Mouse (Mus musculus): ENCODE measurements around the gene Rnf208. TPM values are rescaled to one million over a fixed set of nuclear protein-coding genes. Genes with fewer than 3 reads are reported as not detected.
"Not testable (repeated sequence)": the region's sequence is repeated elsewhere in the genome, so short reads cannot be mapped to it uniquely, and the experiment has no call there.

Gene Rnf208
- polyA plus RNA-seq, 1 experiment from 2014 or later: 43.1 TPM

DNA sequence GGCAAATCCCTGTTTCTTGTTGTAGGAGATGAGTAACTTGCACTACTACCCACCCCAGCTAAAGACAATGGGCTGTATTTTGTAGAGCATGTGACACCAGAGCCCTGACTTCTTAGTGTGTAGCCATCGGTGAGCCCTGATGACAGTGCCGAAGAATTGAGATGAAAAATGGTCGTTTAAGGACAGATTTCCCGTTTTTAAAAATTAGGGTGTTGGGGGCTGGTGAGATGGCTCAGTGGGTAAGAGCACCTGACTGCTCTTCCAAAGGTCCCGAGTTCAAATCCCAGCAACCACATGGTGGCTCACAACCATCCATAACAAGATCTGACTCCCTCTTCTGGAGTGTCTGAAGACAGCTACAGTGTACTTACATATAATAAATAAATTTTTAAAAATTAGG lies 15.2 kb downstream of the Rnf208 start:
- not testable (repeated sequence) for ATAC-seq; H3K9ac ChIP-seq; H3K4me3 ChIP-seq; H3K27ac ChIP-seq; H3K4me2 ChIP-seq; H3K9me3 ChIP-seq (replicated peaks); H3K27me3 ChIP-seq; H3K36me3 ChIP-seq (ENCODE audit: poor library complexity, severe bottlenecking)
- H3K4me1 ChIP-seq: peaks cover 32% of the 10 kb centered on the region
- WGBS: 86% methylated on average over 5 of the region's 5 CpGs

DNA sequence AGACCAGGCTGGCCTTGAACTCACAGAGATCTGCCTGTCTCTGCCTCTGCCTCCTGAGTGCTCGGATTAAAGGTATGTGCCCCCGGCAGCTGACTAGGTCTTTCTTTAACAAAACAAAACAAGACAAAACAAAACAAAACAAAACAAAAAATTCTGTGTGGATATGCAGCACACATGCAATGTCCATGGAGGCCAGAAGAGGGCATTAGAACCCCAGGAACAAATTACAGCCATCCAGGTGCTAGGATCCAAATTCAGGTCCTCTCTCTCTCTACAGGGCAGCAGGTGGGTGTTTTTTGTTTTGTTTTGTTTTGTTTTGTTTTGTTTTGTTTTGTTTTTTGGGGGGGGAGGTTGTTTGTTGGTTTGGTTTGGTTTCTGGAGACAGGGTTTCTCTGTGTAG lies 16.8 kb downstream of the Rnf208 start:
- no peaks in the 10 kb centered on the region for H3K36me3 ChIP-seq (ENCODE audit: poor library complexity, severe bottlenecking)
- 43% methylated on average over 2 of the region's 2 CpGs for WGBS
- no peak overlapping the region for H3K4me2 ChIP-seq
- no peak overlapping the region for H3K9ac ChIP-seq
- H3K9me3 ChIP-seq (replicated peaks): no peaks in the 10 kb centered on the region
- H3K4me1 ChIP-seq: peaks cover 42% of the 10 kb centered on the region
- no peak for ATAC-seq
- no peak overlapping the region for H3K27ac ChIP-seq
- H3K27me3 ChIP-seq: peaks cover 10% of the 10 kb centered on the region
- H3K4me3 ChIP-seq: no peak overlapping the region

- WGBS: 49% methylated on average over 12 of the region's 12 CpGs
- peaks cover 22% of the 10 kb centered on the region for H3K27me3 ChIP-seq
- ATAC-seq: peak; percentile 14; the same call in 1 of the 2 replicates
Measured at GRCm38 (mm10) chr2:25261870-25262269, 19.8 kb downstream of the Rnf208 start.

GRCm38 (mm10) chr2:25262291-25262767 lies 20.3 kb downstream of the Rnf208 start, which contains the start of gene Tprn:
Tprn (plus strand) TSS chr2:25262618.
- Histone ChIP-seq H3K27ac (0 out of 2 replicates have a peak within 1 kb of the TSS, but pooled peaks have one; percentile 44), H3K27me3 (peaks cover 22% of the 10 kb centered on the region), H3K9ac (peak within 1 kb of the TSS; percentile 75), H3K9me3 (replicated peaks) (no peaks in the 10 kb centered on the region), H3K4me2 (peak within 1 kb of the TSS; percentile 99), H3K4me1 (peaks cover 53% of the 10 kb centered on the region), H3K36me3 (ENCODE audit: poor library complexity, severe bottlenecking) (no peaks in the 10 kb centered on the region), H3K4me3 (peak within 1 kb of the TSS; percentile 66)
- 0% methylated on average over 39 of the region's 39 CpGs for WGBS
- peak; percentile 100 for ATAC-seq

More at GRCm38 (mm10) chr2:25261870-25262269, 19.8 kb downstream of the Rnf208 start:
- Histone ChIP-seq H3K9ac (peak overlapping the region; percentile 60), H3K4me3 (peak overlapping the region; percentile 66), H3K27ac (0 out of 2 replicates have a peak overlapping the region, but pooled peaks have one; percentile 44), H3K4me1 (peaks cover 52% of the 10 kb centered on the region), H3K9me3 (replicated peaks) (no peaks in the 10 kb centered on the region), H3K36me3 (ENCODE audit: poor library complexity, severe bottlenecking) (no peaks in the 10 kb centered on the region), H3K4me2 (peak overlapping the region; percentile 99)

DNA sequence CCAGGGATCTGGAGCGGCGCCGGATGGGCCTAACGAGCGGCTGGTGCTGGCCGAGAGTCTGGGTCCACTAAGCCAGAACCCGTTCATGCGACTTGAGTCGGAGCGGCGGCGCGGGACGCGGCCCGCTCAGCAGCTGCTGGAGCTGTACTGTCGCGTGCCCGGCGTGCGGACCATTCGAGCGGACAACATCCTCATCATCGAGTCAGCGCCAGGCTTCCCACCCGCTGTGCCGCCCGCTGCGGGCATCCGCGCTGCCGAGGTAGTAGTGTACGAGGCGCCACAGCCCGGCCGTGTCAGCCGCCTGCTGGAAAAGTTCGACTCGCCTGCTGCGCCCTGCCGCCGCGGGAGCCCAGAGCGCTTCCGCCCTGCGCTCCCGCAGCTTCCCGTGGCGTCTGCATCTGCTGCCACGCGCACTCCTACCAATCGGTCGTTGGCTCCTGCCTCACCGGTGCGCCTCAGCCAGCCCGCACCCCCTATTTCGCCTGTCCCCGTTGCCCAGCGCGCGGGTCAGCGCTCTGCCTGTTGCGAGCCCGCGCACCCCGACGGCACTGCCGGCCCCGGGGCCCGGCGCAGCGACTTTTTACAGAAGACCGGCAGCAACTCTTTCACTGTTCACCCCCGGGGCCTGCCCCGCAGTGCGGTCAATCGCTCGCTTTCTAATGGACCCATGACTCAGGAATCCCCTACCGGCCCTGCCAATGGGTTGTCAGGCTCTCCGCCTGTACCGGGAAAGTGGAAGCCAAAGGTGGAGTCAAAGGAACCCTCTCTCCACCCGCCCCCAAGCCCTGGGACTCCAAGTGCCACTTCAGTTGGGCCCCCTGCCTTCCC lies 21.0 kb downstream of the Rnf208 start:
- peaks cover 56% of the 10 kb centered on the region for H3K4me1 ChIP-seq
- peaks cover 4% of the 10 kb centered on the region; the same call in 1 of the 2 replicates for H3K36me3 ChIP-seq (ENCODE audit: poor library complexity, severe bottlenecking)
- ATAC-seq: no peak; the same call in 1 of the 2 replicates
- peak overlapping the region; percentile 99 for H3K4me2 ChIP-seq
- peak overlapping the region; percentile 66 for H3K4me3 ChIP-seq
- peak overlapping the region; percentile 75 for H3K9ac ChIP-seq
- WGBS: under 1% methylated on average over 82 of the region's 82 CpGs
- no peaks in the 10 kb centered on the region for H3K9me3 ChIP-seq (replicated peaks)
- 0 out of 2 replicates have a peak overlapping the region, but pooled peaks have one; percentile 42 for H3K27ac ChIP-seq
- H3K27me3 ChIP-seq: peaks cover 22% of the 10 kb centered on the region

DNA sequence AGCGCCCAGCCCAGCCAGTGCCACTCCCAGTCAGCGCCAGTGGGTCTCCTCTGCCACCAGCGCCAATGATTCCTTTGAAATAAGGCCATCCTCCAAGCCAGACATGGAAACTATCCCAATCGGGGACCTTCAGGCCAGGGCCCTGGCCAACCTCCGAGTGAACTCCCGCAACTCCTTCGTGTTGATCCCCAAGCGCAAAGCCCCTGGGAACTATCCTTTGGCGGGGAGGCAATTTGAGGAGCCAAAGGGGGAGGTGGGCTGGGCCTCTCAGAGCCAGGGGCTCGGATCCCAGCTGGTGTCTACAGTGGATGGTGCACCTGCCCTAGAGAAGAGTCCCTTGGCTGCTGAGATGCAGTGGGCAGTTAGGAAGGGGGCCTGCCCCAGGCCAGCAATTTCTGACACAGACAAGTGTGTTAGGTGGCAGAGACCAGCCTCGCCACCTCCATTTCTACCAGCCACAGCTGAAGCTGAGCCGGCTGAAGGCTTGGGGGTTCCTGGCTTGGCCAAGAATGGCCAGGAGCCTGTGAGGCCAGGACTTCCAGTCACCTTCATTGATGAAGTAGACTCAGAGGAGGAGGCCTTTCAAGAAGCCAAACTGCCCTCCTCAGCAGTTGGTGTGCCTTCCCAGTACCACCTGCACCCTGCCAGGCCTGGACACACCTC lies 21.7 kb downstream of the Rnf208 start:
- H3K4me2 ChIP-seq: peak overlapping the region; percentile 99
- peak overlapping the region; percentile 75 for H3K9ac ChIP-seq
- H3K27me3 ChIP-seq: peaks cover 22% of the 10 kb centered on the region
- ATAC-seq: no peak
- H3K27ac ChIP-seq: no peak overlapping the region
- 25% methylated on average over 12 of the region's 12 CpGs for WGBS
- no peaks in the 10 kb centered on the region for H3K9me3 ChIP-seq (replicated peaks)
- peak overlapping the region; percentile 66 for H3K4me3 ChIP-seq
- peaks cover 58% of the 10 kb centered on the region for H3K4me1 ChIP-seq
- H3K36me3 ChIP-seq (ENCODE audit: poor library complexity, severe bottlenecking): peaks cover 11% of the 10 kb centered on the region; the same call in 1 of the 2 replicates

- H3K36me3 ChIP-seq (ENCODE audit: poor library complexity, severe bottlenecking): peaks cover 16% of the 10 kb centered on the region
- ATAC-seq: no peak
- no peaks in the 10 kb centered on the region for H3K9me3 ChIP-seq (replicated peaks)
- peak overlapping the region; percentile 66 for H3K4me3 ChIP-seq
- no peak overlapping the region for H3K27ac ChIP-seq
- H3K4me2 ChIP-seq: peak overlapping the region; percentile 99
- H3K9ac ChIP-seq: peak overlapping the region; percentile 75; the same call in 1 of the 2 replicates
- peaks cover 58% of the 10 kb centered on the region for H3K4me1 ChIP-seq
- WGBS: 78% methylated on average over 5 of the region's 5 CpGs
- peaks cover 22% of the 10 kb centered on the region for H3K27me3 ChIP-seq
Measured at GRCm38 (mm10) chr2:25264286-25264660, 22.2 kb downstream of the Rnf208 start.

DNA sequence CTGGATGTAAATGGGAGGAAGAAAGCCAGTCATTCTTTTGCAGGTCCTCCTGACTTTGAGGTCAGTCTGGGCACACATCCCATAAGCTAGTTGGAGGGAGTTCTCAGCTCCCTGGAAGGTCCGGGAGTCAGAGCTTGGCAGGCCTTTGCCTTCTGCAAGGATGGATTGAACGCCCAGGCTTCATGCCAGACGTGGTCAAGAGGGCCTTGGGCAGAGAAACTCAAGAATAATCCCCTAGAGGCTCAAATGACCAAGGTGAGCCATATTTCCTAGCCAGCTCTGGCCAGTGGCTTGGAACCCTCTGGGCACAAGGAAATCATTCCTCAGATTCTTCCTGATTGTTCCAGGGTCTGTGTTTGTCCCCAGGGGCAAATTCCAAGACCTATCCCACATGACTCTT lies 22.8 kb downstream of the Rnf208 start:
- Histone ChIP-seq H3K4me2 (peak overlapping the region; percentile 99), H3K4me3 (peak overlapping the region; percentile 66; the same call in 1 of the 2 replicates), H3K36me3 (ENCODE audit: poor library complexity, severe bottlenecking) (peaks cover 22% of the 10 kb centered on the region), H3K4me1 (peaks cover 58% of the 10 kb centered on the region), H3K27me3 (peaks cover 22% of the 10 kb centered on the region), H3K9me3 (replicated peaks) (no peaks in the 10 kb centered on the region), H3K27ac (no peak overlapping the region), H3K9ac (peak overlapping the region; percentile 35)
- no peak for ATAC-seq
- WGBS: 73% methylated on average over 3 of the region's 3 CpGs

DNA sequence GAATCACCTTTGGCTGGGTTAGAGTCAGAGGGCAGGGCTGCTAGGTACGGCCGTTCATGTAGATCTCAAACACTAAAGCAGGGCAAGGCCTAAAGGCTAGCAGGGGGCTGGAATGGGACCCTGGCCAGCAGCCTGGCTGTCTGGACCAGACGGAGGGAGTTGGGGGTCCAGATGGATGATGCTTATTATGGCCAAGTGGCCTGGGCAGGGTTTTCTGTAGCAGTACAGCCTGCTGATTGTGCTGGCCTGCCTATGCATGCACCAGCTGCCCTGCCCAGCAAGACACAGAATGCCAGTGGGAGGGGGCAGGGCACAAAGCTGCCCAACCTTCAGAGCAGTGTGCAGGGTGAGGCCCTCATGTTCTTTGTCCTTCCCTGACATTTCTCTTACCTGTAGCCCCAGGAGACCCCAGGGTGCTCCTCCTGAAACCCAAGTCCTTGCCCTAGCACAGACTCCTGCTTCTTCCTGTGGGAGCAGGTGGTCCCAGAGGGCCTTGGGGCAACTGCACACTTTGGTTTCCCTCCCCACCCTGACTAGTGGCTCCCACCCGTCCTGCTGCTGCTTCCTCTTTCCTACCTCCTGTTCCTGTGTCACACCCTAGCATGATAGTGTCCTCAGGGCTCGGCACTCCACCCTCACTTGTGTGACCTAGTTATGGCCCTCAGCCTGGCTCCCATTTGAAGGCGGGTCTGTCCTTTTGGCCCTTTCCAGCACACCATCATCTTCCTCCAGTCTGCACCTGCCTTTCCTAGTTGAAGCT lies 24.0 kb downstream of the Rnf208 start:
- Histone ChIP-seq H3K36me3 (ENCODE audit: poor library complexity, severe bottlenecking) (peaks cover 32% of the 10 kb centered on the region), H3K4me1 (peaks cover 66% of the 10 kb centered on the region), H3K4me3 (peak overlapping the region; percentile 3; the same call in 1 of the 2 replicates), H3K27ac (peak overlapping the region; percentile 25; the same call in 1 of the 2 replicates), H3K9me3 (replicated peaks) (no peaks in the 10 kb centered on the region), H3K27me3 (peaks cover 22% of the 10 kb centered on the region), H3K4me2 (peak overlapping the region; percentile 99), H3K9ac (peak overlapping the region; percentile 55)
- 67% methylated on average over 6 of the region's 6 CpGs for WGBS
- no peak for ATAC-seq

DNA sequence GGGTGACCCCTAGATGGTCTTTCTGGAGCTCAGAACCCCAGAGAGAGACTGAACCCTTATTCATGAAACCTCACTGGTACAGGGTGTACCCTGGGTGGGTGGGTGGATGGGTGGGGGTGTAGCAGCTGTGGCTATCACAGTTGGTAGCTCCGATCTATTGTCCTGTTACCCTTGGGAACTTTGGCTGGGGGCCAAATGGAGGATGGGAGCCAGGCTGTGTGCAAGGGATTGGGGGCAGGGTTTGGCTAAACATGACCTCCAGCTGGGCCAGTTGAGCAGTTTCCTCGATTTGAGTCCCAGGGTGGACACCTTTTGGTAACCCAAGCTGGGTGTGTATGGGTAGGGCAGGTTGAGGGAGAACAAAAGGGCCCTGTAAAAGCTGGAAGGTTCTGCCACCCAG lies 24.7 kb downstream of the Rnf208 start:
- peaks cover 22% of the 10 kb centered on the region for H3K27me3 ChIP-seq
- ATAC-seq: no peak
- H3K36me3 ChIP-seq (ENCODE audit: poor library complexity, severe bottlenecking): peaks cover 32% of the 10 kb centered on the region
- 42% methylated on average over 2 of the region's 2 CpGs for WGBS
- H3K4me3 ChIP-seq: no peak overlapping the region; the same call in 1 of the 2 replicates
- peak overlapping the region; percentile 99 for H3K4me2 ChIP-seq
- peaks cover 70% of the 10 kb centered on the region for H3K4me1 ChIP-seq
- peak overlapping the region; percentile 30 for H3K9ac ChIP-seq
- no peaks in the 10 kb centered on the region for H3K9me3 ChIP-seq (replicated peaks)
- no peak overlapping the region; the same call in 1 of the 2 replicates for H3K27ac ChIP-seq

- no peak overlapping the region for H3K4me3 ChIP-seq
- ATAC-seq: no peak
- H3K4me2 ChIP-seq: peak overlapping the region; percentile 99; the same call in 1 of the 2 replicates
- H3K4me1 ChIP-seq: peaks cover 68% of the 10 kb centered on the region
- peak overlapping the region; percentile 31; the same call in 1 of the 2 replicates for H3K27ac ChIP-seq
- H3K27me3 ChIP-seq: peaks cover 22% of the 10 kb centered on the region
- H3K9ac ChIP-seq: peak overlapping the region; percentile 30
- peaks cover 32% of the 10 kb centered on the region for H3K36me3 ChIP-seq (ENCODE audit: poor library complexity, severe bottlenecking)
- H3K9me3 ChIP-seq (replicated peaks): no peaks in the 10 kb centered on the region
Measured at GRCm38 (mm10) chr2:25267241-25267640, 25.2 kb downstream of the Rnf208 start.
